Mouse (Mus musculus) embryonic fibroblast, embryonic 13.5 days (primary cell): ENCODE measurements around the gene Serpina10. TPM values are rescaled to one million over a fixed set of nuclear protein-coding genes. Genes with fewer than 3 reads are reported as not detected.
"Not testable (repeated sequence)": the region's sequence is repeated elsewhere in the genome, so short reads cannot be mapped to it uniquely, and the experiment has no call there.

ENCODE experiments used
- H3K27ac ChIP-seq: 2 replicates; pipeline ENCODE4 v1.5.1; 2012; ENCODE audit warnings: low read length, control low read depth, inconsistent platforms; ENCODE audit not compliant: insufficient read depth
- H3K4me1 ChIP-seq: 2 replicates; pipeline ENCODE4 v1.6.1; 2011; ENCODE audit warnings: low read length; ENCODE audit not compliant: control insufficient read depth, insufficient read depth
- H3K4me3 ChIP-seq: 2 replicates; pipeline ENCODE4 v1.5.1; 2011; ENCODE audit warnings: mild to moderate bottlenecking, control low read depth, low read length; ENCODE audit not compliant: insufficient read depth
- CTCF ChIP-seq: IDR thresholded peaks from 2 replicates; pipeline ENCODE4 v1.5.1; 2011; ENCODE audit warnings: mild to moderate bottlenecking, control low read depth, low read length, moderate library complexity, borderline replicate concordance; ENCODE audit not compliant: insufficient read depth
- POLR2A ChIP-seq: IDR thresholded peaks from 2 replicates; pipeline ENCODE4 v1.6.1; 2011; ENCODE audit warnings: low read depth, mild to moderate bottlenecking, control low read depth, low read length, moderate library complexity
- polyA plus RNA-seq: library from polyadenylated mRNA; stranded (reverse); fragments of >200 nt; gene quantifications from 2 replicates; pipeline ENCODE4 v1.2.4, GENCODE M21; 2011; ENCODE audit warnings: low read depth; ENCODE audit not compliant: missing spikeins, insufficient read length

The Serpina10 gene
- polyA plus RNA-seq, 1 experiment = not detected

DNA sequence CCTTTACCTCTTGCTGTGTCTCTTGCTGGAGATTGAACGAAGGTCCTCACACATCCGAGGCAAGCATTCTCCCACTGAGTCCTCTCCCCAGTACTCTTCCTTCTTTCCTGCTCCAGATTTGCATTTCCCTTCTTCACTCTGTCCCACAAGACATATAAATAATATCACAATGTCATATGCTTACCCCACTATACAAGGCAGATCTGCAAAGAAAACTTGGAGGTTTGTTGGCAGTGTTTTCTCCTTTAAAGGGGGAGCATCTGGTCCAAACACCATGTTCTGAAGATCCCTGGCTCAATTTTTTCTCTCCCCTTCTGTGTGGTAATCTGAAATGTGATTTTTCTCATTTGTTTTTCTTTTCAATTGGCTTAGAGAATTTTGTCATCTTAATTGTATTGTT, 3.2 kb upstream of the Serpina10 start:
- Histone ChIP-seq H3K4me3 (no peak overlapping the region), H3K27ac (no peak overlapping the region), H3K4me1 (no peaks in the 10 kb centered on the region)
- no peak for TF ChIP-seq POLR2A
- TF ChIP-seq CTCF = no peak

DNA sequence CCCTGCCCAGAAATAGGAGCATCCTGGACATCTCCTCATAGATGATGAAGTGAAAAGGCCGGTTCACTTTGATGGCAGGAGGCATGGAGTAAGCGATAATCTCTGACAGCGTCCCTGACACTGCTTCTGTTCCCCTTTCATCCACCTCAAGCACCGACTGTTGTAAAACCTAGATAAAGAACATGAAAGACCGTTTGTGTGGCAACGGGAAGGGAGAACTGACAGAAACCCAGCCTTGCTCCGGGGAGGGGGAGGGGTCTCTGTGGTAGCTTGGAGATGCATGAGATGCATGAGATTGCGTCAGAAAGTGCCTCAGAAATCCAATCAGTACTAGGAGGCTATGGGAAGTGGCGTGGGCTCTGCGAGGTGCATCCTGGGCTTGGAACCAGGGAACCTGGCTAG, 14.4 kb downstream of the Serpina10 start:
- TF ChIP-seq POLR2A (no peak), CTCF (no peak)
- H3K27ac ChIP-seq = no peak overlapping the region

DNA sequence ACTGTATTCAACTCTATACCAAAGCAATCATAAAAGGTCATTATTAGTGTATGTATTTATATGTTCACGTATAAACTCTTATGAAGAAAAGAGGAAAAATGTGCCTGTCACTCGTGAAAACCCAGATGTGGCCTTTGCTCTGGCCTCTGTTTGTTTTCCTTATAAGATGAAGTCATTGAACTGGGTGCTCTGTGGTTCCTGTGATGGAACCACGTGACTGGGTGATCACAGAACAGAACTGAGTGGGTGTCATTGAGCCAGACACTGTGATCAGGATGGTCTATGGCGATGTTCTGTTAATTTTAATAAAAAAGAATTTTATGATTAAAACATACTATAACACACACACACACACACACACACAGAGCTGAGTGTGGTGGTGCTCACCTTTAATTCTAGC, 15.5 kb downstream of the Serpina10 start:
- H3K4me3 ChIP-seq = no peak overlapping the region
- no peak overlapping the region for H3K27ac ChIP-seq
- TF ChIP-seq CTCF (no peak), POLR2A (no peak)
- H3K4me1 ChIP-seq = no peaks in the 10 kb centered on the region

More for the DNA sequence above, 14.4 kb downstream of the Serpina10 start:
- Histone ChIP-seq H3K4me3 (no peak overlapping the region), H3K4me1 (no peaks in the 10 kb centered on the region)

GRCm38 (mm10) chr12:103615141-103615540, 16.1 kb downstream of the Serpina10 start:
- Histone ChIP-seq H3K4me3 (no peak overlapping the region), H3K4me1 (no peaks in the 10 kb centered on the region), H3K27ac (no peak overlapping the region)
- no peak for TF ChIP-seq CTCF

GRCm38 (mm10) chr12:103601839-103602238, 29.4 kb downstream of the Serpina10 start:
- no peak for TF ChIP-seq CTCF
- peak overlapping the region; percentile 74 for H3K27ac ChIP-seq
- H3K4me3 ChIP-seq = no peak overlapping the region
- H3K4me1 ChIP-seq = no peaks in the 10 kb centered on the region

- no peak for TF ChIP-seq CTCF
- no peak for TF ChIP-seq POLR2A
- Histone ChIP-seq H3K4me3 (no peak overlapping the region), H3K27ac (no peak overlapping the region), H3K4me1 (no peaks in the 10 kb centered on the region)
These were observed 30.9 kb downstream of the Serpina10 start for GRCm38 (mm10) chr12:103600364-103600763.

DNA sequence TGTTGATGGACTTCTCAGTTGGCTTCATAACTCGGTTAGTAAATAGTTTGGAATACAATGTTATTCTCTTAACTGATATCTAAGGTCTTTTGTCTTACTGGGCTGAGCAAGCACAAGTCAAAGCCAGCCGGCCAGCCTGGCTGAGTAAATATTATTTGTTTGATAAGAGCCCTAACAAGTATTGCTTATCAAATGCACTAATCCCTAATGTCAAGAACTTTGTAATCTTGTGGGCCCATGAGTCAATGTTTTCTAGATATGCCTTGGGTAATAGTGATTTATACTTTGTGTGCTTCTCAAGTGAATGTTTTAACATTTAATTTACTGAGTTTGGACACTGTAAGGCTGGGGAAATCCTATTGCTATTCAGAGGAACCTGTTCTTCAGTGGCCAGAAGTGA, 32.8 kb downstream of the Serpina10 start:
- no peak for TF ChIP-seq POLR2A
- no peak for TF ChIP-seq CTCF
- Histone ChIP-seq H3K27ac (no peak overlapping the region), H3K4me3 (no peak overlapping the region), H3K4me1 (no peaks in the 10 kb centered on the region)

GRCm38 (mm10) chr12:103583771-103584170, 47.5 kb downstream of the Serpina10 start:
- no peaks in the 10 kb centered on the region for H3K4me1 ChIP-seq
- no peak overlapping the region for H3K4me3 ChIP-seq
- no peak for TF ChIP-seq POLR2A
- TF ChIP-seq CTCF = no peak
- H3K27ac ChIP-seq = no peak overlapping the region

DNA sequence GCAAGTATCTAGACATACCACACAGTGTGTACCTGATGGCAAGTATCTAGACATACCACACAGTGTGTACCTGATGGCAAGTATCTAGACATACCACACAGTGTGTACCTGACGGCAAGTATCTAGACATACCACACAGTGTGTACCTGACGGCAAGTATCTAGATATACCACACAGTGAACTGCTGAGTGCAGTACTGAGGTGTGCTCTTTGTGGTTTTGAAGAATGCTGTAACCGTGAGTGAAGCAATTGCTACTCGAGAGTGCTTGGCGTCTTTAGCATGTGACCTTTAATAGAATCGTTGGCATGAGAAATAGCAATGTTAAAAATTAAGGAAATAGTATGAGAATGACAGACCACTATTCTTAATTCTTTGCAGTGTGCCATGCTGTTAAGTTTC, 53.1 kb downstream of the Serpina10 start:
- not testable (repeated sequence) for H3K4me3 ChIP-seq, H3K4me1 ChIP-seq, H3K27ac ChIP-seq

DNA sequence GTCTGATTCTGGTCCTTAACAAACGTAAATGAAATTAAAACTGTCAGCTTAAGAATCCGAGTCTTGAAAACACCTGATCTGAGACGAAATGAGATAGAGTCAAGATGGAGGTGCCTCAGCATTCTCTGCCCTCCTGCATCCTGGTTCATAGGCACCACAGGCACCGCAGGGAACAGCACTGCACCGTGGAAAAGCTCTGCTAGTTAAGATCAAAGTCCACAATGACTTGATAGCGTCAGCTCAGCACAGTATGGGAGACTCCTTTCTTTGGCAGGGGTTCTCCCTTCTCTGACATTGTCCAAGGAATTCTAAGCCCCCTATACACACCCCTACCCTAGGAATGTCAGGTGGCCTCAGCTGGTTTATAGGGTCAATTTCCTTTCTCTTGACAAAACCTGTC, 61.6 kb downstream of the Serpina10 start:
- H3K4me3 ChIP-seq = no peak overlapping the region
- TF ChIP-seq POLR2A (no peak), CTCF (no peak)
- H3K27ac ChIP-seq = no peak overlapping the region
- no peaks in the 10 kb centered on the region for H3K4me1 ChIP-seq

DNA sequence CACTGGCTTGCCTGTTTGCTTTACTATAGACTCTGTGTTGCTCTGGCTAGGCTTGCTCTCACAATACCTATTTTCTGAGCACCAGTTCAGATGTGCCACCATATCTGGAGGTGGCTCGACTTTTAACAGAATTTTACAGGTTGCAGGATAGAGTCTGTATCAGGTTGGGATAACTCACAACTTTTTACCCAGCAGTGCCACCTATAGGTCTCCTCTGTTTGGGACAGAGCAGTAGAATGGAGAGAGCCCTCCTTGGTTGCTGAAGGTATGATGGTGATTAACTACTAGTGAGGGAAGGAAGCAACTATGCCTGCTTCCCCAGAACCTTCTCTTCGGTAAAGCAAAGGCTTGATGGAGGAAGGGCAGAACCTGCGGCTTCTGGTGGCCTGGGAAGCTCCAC, 64.1 kb downstream of the Serpina10 start:
- no peak overlapping the region for H3K27ac ChIP-seq
- H3K4me3 ChIP-seq = no peak overlapping the region
- no peak for TF ChIP-seq POLR2A
- TF ChIP-seq CTCF = no peak
- no peaks in the 10 kb centered on the region for H3K4me1 ChIP-seq

DNA sequence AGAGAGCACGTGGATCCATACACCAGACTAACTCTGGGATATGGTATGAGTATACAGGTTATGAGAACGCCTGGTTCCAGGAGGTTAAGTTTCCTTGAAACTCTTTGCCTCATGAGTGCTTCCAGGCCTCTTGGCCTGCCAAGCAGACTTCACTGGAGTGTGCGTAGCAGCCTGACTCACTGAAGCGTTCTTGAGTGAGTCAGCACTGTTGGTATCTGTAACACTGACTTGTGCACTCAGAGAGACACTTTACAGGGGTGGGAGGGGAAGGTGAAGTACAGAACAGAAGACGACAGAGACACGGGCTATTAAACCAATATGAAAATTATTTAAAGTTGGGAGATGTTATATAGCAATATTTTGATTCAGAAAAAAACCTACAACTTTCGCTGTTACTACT, 66.1 kb downstream of the Serpina10 start:
- Histone ChIP-seq H3K4me1 (no peaks in the 10 kb centered on the region), H3K27ac (no peak overlapping the region), H3K4me3 (no peak overlapping the region)
- TF ChIP-seq POLR2A = no peak
- TF ChIP-seq CTCF = no peak

Other genes starting within 250 kb of the Serpina10 start
- 12.0 and 13.3 TPM in 2 replicates for gene Otub2, start 242.8 kb downstream of the Serpina10 start, polyA plus RNA-seq
- 0.53 and 0.83 TPM in 2 replicates for gene 9330161L09Rik, start 223.6 kb downstream of the Serpina10 start, polyA plus RNA-seq
- 63.6 and 67.9 TPM in 2 replicates for gene Ddx24, start 205.6 kb downstream of the Serpina10 start, polyA plus RNA-seq
- gene Ifi27, start 197.2 kb downstream of the Serpina10 start, polyA plus RNA-seq = 186 and 203 TPM in 2 replicates
- 3.4 and 5.5 TPM in 2 replicates for gene Ifi27l2a, start 187.8 kb downstream of the Serpina10 start, polyA plus RNA-seq
- 0.97 and 2.7 TPM in 2 replicates for gene Ifi27l2b, start 174.2 kb downstream of the Serpina10 start, polyA plus RNA-seq
- gene Ppp4r4, start 99.2 kb downstream of the Serpina10 start, polyA plus RNA-seq = 0.92 and 4.2 TPM in 2 replicates
- 0.54 TPM in 1 of 2 replicates, not detected in the other for gene Serpina6, start 25.8 kb upstream of the Serpina10 start, polyA plus RNA-seq
- gene Serpina16, start 44.7 kb upstream of the Serpina10 start, polyA plus RNA-seq = not detected in 2 replicates
- not detected in 2 replicates for gene Serpina1f, start 64.1 kb upstream of the Serpina10 start, polyA plus RNA-seq
- gene Serpina1d, start 142.1 kb upstream of the Serpina10 start, polyA plus RNA-seq = not detected in 2 replicates
- gene Serpina1b, start 198.9 kb upstream of the Serpina10 start, polyA plus RNA-seq = not detected in 2 replicates
- not detected in 2 replicates for gene Serpina1a, start 232.1 kb upstream of the Serpina10 start, polyA plus RNA-seq